11 mouse cellular contexts compared by ENCODE assay signal in the genomic region with DNA sequence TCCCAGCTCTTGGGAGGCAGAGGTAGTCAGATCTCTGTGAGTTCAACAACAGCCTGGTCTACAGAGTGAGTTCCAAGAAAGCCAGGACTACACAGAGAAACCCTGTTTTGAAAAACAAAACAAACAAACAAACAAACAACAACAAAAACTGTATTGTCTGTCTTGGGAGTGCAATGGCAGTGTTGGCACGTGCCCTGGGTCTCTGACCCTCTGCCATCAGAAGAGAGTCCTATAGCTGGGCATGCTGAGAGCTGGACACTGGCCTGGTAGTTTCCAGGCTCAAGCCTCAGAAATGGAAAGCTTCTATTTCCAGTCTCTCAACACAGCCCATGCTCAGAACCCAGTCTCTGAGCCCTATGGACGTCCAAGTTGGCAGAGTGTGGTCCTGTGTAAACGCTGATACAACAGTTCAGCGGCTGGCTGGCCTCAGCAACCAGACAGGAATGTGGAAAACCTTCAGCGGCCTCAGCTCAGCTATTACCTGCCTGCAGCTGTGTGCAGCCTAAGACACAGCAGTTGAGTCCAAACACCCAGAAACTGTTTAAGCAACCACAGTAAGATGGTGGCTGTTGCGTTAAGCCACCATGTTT.
"Had no signal": no experiment of that assay in that cellular context is flagged by ENCODE, and none has a peak within 500 bp of the region (broad histone marks: within the 10 kb centered on the region; RNA-seq: fewer than 3 reads in every experiment).

No protein-coding gene starts in this region.

- H3K4me3 ChIP-seq: left cerebral cortex, adult 2 months; liver, embryonic 13.5 days; midbrain, embryonic 13.5 days had no signal

- ATAC-seq: intestine, postnatal 0 days; lung, postnatal 0 days; midbrain, embryonic 13.5 days had no signal

- DNase-seq: layer of hippocampus, postnatal 36 days; liver, embryonic 13.5 days; lung, embryonic 14.5 days; thymus, adult 18-20 months; thymus, postnatal 36 days had no signal

- H3K27me3 ChIP-seq: liver, embryonic 13.5 days; midbrain, embryonic 13.5 days had no signal

- H3K27ac ChIP-seq: kidney, postnatal 0 days; left cerebral cortex, adult 2 months; liver, embryonic 13.5 days; macrophage; midbrain, embryonic 13.5 days had no signal

- H3K4me2 ChIP-seq: liver, embryonic 13.5 days; lung, embryonic 14.5 days; midbrain, embryonic 13.5 days had no signal

- H3K9me3 ChIP-seq: liver, embryonic 13.5 days; midbrain, embryonic 13.5 days had no signal

- H3K36me3 ChIP-seq: liver, embryonic 13.5 days; midbrain, embryonic 13.5 days had no signal

- H3K9ac ChIP-seq: liver, embryonic 13.5 days; lung, embryonic 14.5 days; midbrain, embryonic 13.5 days had no signal
